Mouse (Mus musculus): ENCODE measurements around the gene Zyg11b. TPM values are rescaled to one million over a fixed set of nuclear protein-coding genes. Genes with fewer than 3 reads are reported as not detected.

Zyg11b gene
- polyA plus RNA-seq, 1 experiment from 2014 or later, result 21.5 TPM

- WGBS, result 94% methylated on average over 5 of the region's 5 CpGs
- Histone ChIP-seq H3K36me3 (ENCODE audit: control insufficient read depth, insufficient read depth, low read length) (no peaks in the 10 kb centered on the region), H3K27ac (ENCODE audit: low read depth, low read length) (no peak overlapping the region), H3K27me3 (ENCODE audit: control insufficient read depth, insufficient read depth, low read length) (peaks cover 21% of the 10 kb centered on the region), H3K4me1 (ENCODE audit: control insufficient read depth, insufficient read depth, low read length) (no peaks in the 10 kb centered on the region), H3K9ac (ENCODE audit: low read length) (no peak overlapping the region), H3K9me3 (ENCODE audit: control insufficient read depth, low read length) (no peaks in the 10 kb centered on the region), H3K4me2 (ENCODE audit: low read depth) (no peak overlapping the region), H3K4me3 (ENCODE audit: low read depth, low read length) (no peak overlapping the region)
- DNase-seq (ENCODE audit: low spot score) (no peak), ATAC-seq (ENCODE audit: insufficient read depth, low FRiP score, low TSS enrichment) (no peak)
Measured at GRCm38 (mm10) chr4:108222507-108222906, 78.4 kb downstream of the Zyg11b start.

- H3K4me2 ChIP-seq (ENCODE audit: low read depth), result no peak overlapping the region
- H3K27ac ChIP-seq (ENCODE audit: low read depth, low read length), result no peak overlapping the region
- 5% methylated on average over 9 of the region's 9 CpGs for WGBS
- H3K9ac ChIP-seq (ENCODE audit: low read length), result no peak overlapping the region
- no peaks in the 10 kb centered on the region for H3K9me3 ChIP-seq (ENCODE audit: control insufficient read depth, low read length)
- DNase-seq (ENCODE audit: low spot score), result peak; percentile 23
- no peak overlapping the region for H3K4me3 ChIP-seq (ENCODE audit: low read depth, low read length)
- H3K27me3 ChIP-seq (ENCODE audit: control insufficient read depth, insufficient read depth, low read length), result peaks cover 34% of the 10 kb centered on the region
- no peaks in the 10 kb centered on the region for H3K36me3 ChIP-seq (ENCODE audit: control insufficient read depth, insufficient read depth, low read length)
- no peak for ATAC-seq (ENCODE audit: insufficient read depth, low FRiP score, low TSS enrichment)
- H3K4me1 ChIP-seq (ENCODE audit: control insufficient read depth, insufficient read depth, low read length), result no peaks in the 10 kb centered on the region
Measured at GRCm38 (mm10) chr4:108219019-108219418, 81.9 kb downstream of the Zyg11b start.

GRCm38 (mm10) chr4:108217332-108218179 lies 83.3 kb downstream of the Zyg11b start, which contains the start of gene Zyg11a:
Gene Zyg11a, minus strand, starts transcription at chr4:108218048.
- WGBS, result 1% methylated on average over 77 of the region's 107 CpGs
- H3K27me3 ChIP-seq (ENCODE audit: control insufficient read depth, insufficient read depth, low read length), result peaks cover 34% of the 10 kb centered on the region
- H3K4me1 ChIP-seq (ENCODE audit: control insufficient read depth, insufficient read depth, low read length), result no peaks in the 10 kb centered on the region
- H3K9me3 ChIP-seq (ENCODE audit: control insufficient read depth, low read length), result no peaks in the 10 kb centered on the region
- no peaks in the 10 kb centered on the region for H3K36me3 ChIP-seq (ENCODE audit: control insufficient read depth, insufficient read depth, low read length)
- H3K4me3 ChIP-seq (ENCODE audit: low read depth, low read length), result peak within 1 kb of the TSS; percentile 38
- H3K4me2 ChIP-seq (ENCODE audit: low read depth), result peak within 1 kb of the TSS; percentile 38
- H3K9ac ChIP-seq (ENCODE audit: low read length), result no peak within 1 kb of the TSS
- H3K27ac ChIP-seq (ENCODE audit: low read depth, low read length), result no peak within 1 kb of the TSS
- ATAC-seq (ENCODE audit: insufficient read depth, low FRiP score, low TSS enrichment), result no peak
- peak; percentile 24 for DNase-seq (ENCODE audit: low spot score)

GRCm38 (mm10) chr4:108213023-108213422 lies 87.9 kb downstream of the Zyg11b start:
- ATAC-seq (ENCODE audit: insufficient read depth, low FRiP score, low TSS enrichment) (no peak), DNase-seq (ENCODE audit: low spot score) (no peak)
- no peak overlapping the region for H3K4me3 ChIP-seq (ENCODE audit: low read depth, low read length)
- H3K27ac ChIP-seq (ENCODE audit: low read depth, low read length), result no peak overlapping the region
- no peaks in the 10 kb centered on the region for H3K9me3 ChIP-seq (ENCODE audit: control insufficient read depth, low read length)
- H3K4me1 ChIP-seq (ENCODE audit: control insufficient read depth, insufficient read depth, low read length), result no peaks in the 10 kb centered on the region
- H3K9ac ChIP-seq (ENCODE audit: low read length), result no peak overlapping the region
- H3K36me3 ChIP-seq (ENCODE audit: control insufficient read depth, insufficient read depth, low read length), result no peaks in the 10 kb centered on the region
- no peak overlapping the region for H3K4me2 ChIP-seq (ENCODE audit: low read depth)
- H3K27me3 ChIP-seq (ENCODE audit: control insufficient read depth, insufficient read depth, low read length), result peaks cover 18% of the 10 kb centered on the region
- 82% methylated on average over 2 of the region's 2 CpGs for WGBS

- no peak overlapping the region for H3K27ac ChIP-seq (ENCODE audit: low read depth, low read length)
- WGBS, result 95% methylated on average over 6 of the region's 6 CpGs
Measured at GRCm38 (mm10) chr4:108204629-108205028, 96.3 kb downstream of the Zyg11b start.

GRCm38 (mm10) chr4:108199236-108199635 lies 101.7 kb downstream of the Zyg11b start:
- no peak overlapping the region for H3K9ac ChIP-seq (ENCODE audit: low read length)
- H3K4me3 ChIP-seq (ENCODE audit: low read depth, low read length), result no peak overlapping the region
- no peak overlapping the region for H3K4me2 ChIP-seq (ENCODE audit: low read depth)
- DNase-seq (ENCODE audit: low spot score), result no peak
- no peaks in the 10 kb centered on the region for H3K27me3 ChIP-seq (ENCODE audit: control insufficient read depth, insufficient read depth, low read length)
- H3K27ac ChIP-seq (ENCODE audit: low read depth, low read length), result no peak overlapping the region
- ATAC-seq (ENCODE audit: insufficient read depth, low FRiP score, low TSS enrichment), result no peak
- H3K4me1 ChIP-seq (ENCODE audit: control insufficient read depth, insufficient read depth, low read length), result no peaks in the 10 kb centered on the region
- WGBS, result 71% methylated on average over 2 of the region's 2 CpGs
- no peaks in the 10 kb centered on the region for H3K36me3 ChIP-seq (ENCODE audit: control insufficient read depth, insufficient read depth, low read length)
- H3K9me3 ChIP-seq (ENCODE audit: control insufficient read depth, low read length), result no peaks in the 10 kb centered on the region

More at GRCm38 (mm10) chr4:108204629-108205028, 96.3 kb downstream of the Zyg11b start:
- ATAC-seq (ENCODE audit: insufficient read depth, low FRiP score, low TSS enrichment) (no peak), DNase-seq (ENCODE audit: low spot score) (no peak)
- no peak overlapping the region for H3K4me2 ChIP-seq (ENCODE audit: low read depth)
- no peak overlapping the region for H3K4me3 ChIP-seq (ENCODE audit: low read depth, low read length)
- H3K9ac ChIP-seq (ENCODE audit: low read length), result no peak overlapping the region
- no peaks in the 10 kb centered on the region for H3K9me3 ChIP-seq (ENCODE audit: control insufficient read depth, low read length)
- no peaks in the 10 kb centered on the region for H3K36me3 ChIP-seq (ENCODE audit: control insufficient read depth, insufficient read depth, low read length)
- no peaks in the 10 kb centered on the region for H3K4me1 ChIP-seq (ENCODE audit: control insufficient read depth, insufficient read depth, low read length)
- no peaks in the 10 kb centered on the region for H3K27me3 ChIP-seq (ENCODE audit: control insufficient read depth, insufficient read depth, low read length)

- Histone ChIP-seq H3K4me1 (ENCODE audit: control insufficient read depth, insufficient read depth, low read length) (no peaks in the 10 kb centered on the region), H3K9ac (ENCODE audit: low read length) (no peak overlapping the region), H3K27me3 (ENCODE audit: control insufficient read depth, insufficient read depth, low read length) (no peaks in the 10 kb centered on the region), H3K4me2 (ENCODE audit: low read depth) (no peak overlapping the region), H3K27ac (ENCODE audit: low read depth, low read length) (no peak overlapping the region), H3K9me3 (ENCODE audit: control insufficient read depth, low read length) (no peaks in the 10 kb centered on the region), H3K4me3 (ENCODE audit: low read depth, low read length) (no peak overlapping the region), H3K36me3 (ENCODE audit: control insufficient read depth, insufficient read depth, low read length) (no peaks in the 10 kb centered on the region)
- peak; percentile 27 for DNase-seq (ENCODE audit: low spot score)
- ATAC-seq (ENCODE audit: insufficient read depth, low FRiP score, low TSS enrichment), result no peak
- WGBS, result 67% methylated on average over 6 of the region's 6 CpGs
Measured at GRCm38 (mm10) chr4:108196277-108196855, 104.5 kb downstream of the Zyg11b start.

- Histone ChIP-seq H3K27me3 (ENCODE audit: control insufficient read depth, insufficient read depth, low read length) (no peaks in the 10 kb centered on the region), H3K4me2 (ENCODE audit: low read depth) (no peak overlapping the region), H3K4me1 (ENCODE audit: control insufficient read depth, insufficient read depth, low read length) (no peaks in the 10 kb centered on the region), H3K27ac (ENCODE audit: low read depth, low read length) (no peak overlapping the region), H3K9me3 (ENCODE audit: control insufficient read depth, low read length) (no peaks in the 10 kb centered on the region), H3K9ac (ENCODE audit: low read length) (no peak overlapping the region), H3K4me3 (ENCODE audit: low read depth, low read length) (no peak overlapping the region), H3K36me3 (ENCODE audit: control insufficient read depth, insufficient read depth, low read length) (no peaks in the 10 kb centered on the region)
- DNase-seq (ENCODE audit: low spot score) (no peak), ATAC-seq (ENCODE audit: insufficient read depth, low FRiP score, low TSS enrichment) (no peak)
- 88% methylated on average over 2 of the region's 2 CpGs for WGBS
Measured at GRCm38 (mm10) chr4:108192821-108193323, 108.0 kb downstream of the Zyg11b start.
